Mouse (Mus musculus) heart, adult 2 months (tissue): Measurements from ENCODE around the gene Gm45623.

ENCODE experiments used
- CTCF ChIP-seq: fragments of 200-600 bp; IDR thresholded peaks from 2 replicates; pipeline ENCODE4 v1.8.1; 2022; ENCODE audit warnings: antibody characterized with exemption, mild to moderate bottlenecking, moderate library complexity
- EP300 ChIP-seq: fragments of 200-500 bp; IDR thresholded peaks from 2 replicates; pipeline ENCODE4 v1.6.1; 2011; ENCODE audit warnings: low read depth, low read length, control low read depth; ENCODE audit not compliant: insufficient read depth
- POLR2A ChIP-seq: fragments of 200-500 bp; IDR thresholded peaks from 2 replicates; pipeline ENCODE4 v1.6.1; 2011; ENCODE audit warnings: mild to moderate bottlenecking, low read depth, low read length, control low read depth; ENCODE audit not compliant: insufficient read depth

DNA sequence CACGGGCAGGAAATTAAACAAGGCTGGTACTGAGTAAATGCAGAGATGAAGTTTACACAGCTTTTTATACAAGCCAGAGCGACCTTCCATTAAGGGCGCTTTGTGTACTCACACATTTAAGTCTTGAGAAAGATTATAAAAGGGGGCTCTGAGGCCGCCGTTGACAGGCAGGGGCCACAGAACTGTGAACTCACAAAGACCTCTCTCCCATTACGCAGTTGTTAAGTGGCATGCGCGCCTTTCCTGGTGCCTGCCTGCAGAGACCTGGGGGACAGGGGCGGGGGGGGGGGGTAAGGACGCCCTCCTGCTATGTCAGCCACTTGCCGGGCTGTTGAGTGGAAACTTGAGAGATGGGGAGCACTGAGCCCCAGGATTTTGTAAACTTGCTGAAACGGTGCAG, 3.6 kb upstream of the Gm45623 start:
- no peak for TF ChIP-seq CTCF
- no peak for TF ChIP-seq POLR2A
- TF ChIP-seq EP300 = no peak
